Mouse (Mus musculus): Measurements from ENCODE around the gene Khk.

The Khk gene

GRCm38 (mm10) chr5:30913060-30913841 is 8.0 kb upstream of the Khk start, which contains the start of gene Emilin1:
TSS of gene Emilin1 (plus strand) at chr5:30913402.
- peak; percentile 70 for DNase-seq

GRCm38 (mm10) chr5:30914101-30914635 is 7.1 kb upstream of the Khk start:
- no peak for DNase-seq

GRCm38 (mm10) chr5:30914849-30915248 is 6.4 kb upstream of the Khk start:
- DNase-seq: no peak

- DNase-seq: no peak
These were observed 5.8 kb upstream of the Khk start for GRCm38 (mm10) chr5:30915456-30915855.

GRCm38 (mm10) chr5:30915974-30916433 is 5.2 kb upstream of the Khk start:
- DNase-seq: peak; percentile 97

GRCm38 (mm10) chr5:30916841-30917240 is 4.4 kb upstream of the Khk start:
- DNase-seq: no peak

GRCm38 (mm10) chr5:30917348-30917747 is 3.9 kb upstream of the Khk start:
- DNase-seq: no peak

- no peak for DNase-seq
These were observed 3.1 kb upstream of the Khk start for GRCm38 (mm10) chr5:30917891-30918670.

- no peak for DNase-seq
These were observed 2.5 kb upstream of the Khk start for GRCm38 (mm10) chr5:30918691-30919090.

GRCm38 (mm10) chr5:30919831-30920614 is 1.2 kb upstream of the Khk start:
- no peak for DNase-seq

- peak; percentile 65 for DNase-seq
These were observed 610 bp upstream of the Khk start for GRCm38 (mm10) chr5:30920621-30921020.

GRCm38 (mm10) chr5:30922581-30923041 is 1.4 kb downstream of the Khk start:
- no peak for DNase-seq

GRCm38 (mm10) chr5:30923119-30923518 is 1.9 kb downstream of the Khk start:
- DNase-seq: no peak

- DNase-seq: peak; percentile 32
These were observed 3.4 kb downstream of the Khk start for GRCm38 (mm10) chr5:30924614-30925013.

- DNase-seq: peak; percentile 95
These were observed 4.0 kb downstream of the Khk start for GRCm38 (mm10) chr5:30925217-30925616.

GRCm38 (mm10) chr5:30926073-30926472 is 4.8 kb downstream of the Khk start:
- DNase-seq: peak; percentile 88

- peak; percentile 47 for DNase-seq
These were observed 6.8 kb downstream of the Khk start for GRCm38 (mm10) chr5:30927945-30928529.

- peak; percentile 61 for DNase-seq
These were observed 8.9 kb downstream of the Khk start for GRCm38 (mm10) chr5:30930121-30930520.

- no peak for DNase-seq
These were observed 9.6 kb downstream of the Khk start for GRCm38 (mm10) chr5:30930846-30931245.

- no peak for DNase-seq
These were observed 10.1 kb downstream of the Khk start for GRCm38 (mm10) chr5:30931378-30931777.

- no peak for DNase-seq
These were observed 12.5 kb downstream of the Khk start for GRCm38 (mm10) chr5:30933705-30934104.

GRCm38 (mm10) chr5:30934725-30935461 is 13.7 kb downstream of the Khk start:
- DNase-seq: no peak

Data from kidney, adult 11 months (tissue).